Mouse (Mus musculus) MEL (cell line): Measurements from ENCODE around the gene Mcub.

Experiments used
- EP300 ChIP-seq, 2 experiments: IDR thresholded peaks; 2 replicates each; pipeline ENCODE4 v1.6.1; 2011; ENCODE audit warnings: improper control_type of control experiment in 2 of 2, low read length in 2 of 2, low read depth in 1 of 2, mild to moderate bottlenecking in 1 of 2
- GATA1 ChIP-seq: IDR thresholded peaks from 2 replicates; pipeline ENCODE4 v1.6.1; 2011; ENCODE audit warnings: low read depth, low read length, improper control_type of control experiment

- no peak for TF ChIP-seq EP300 (IDR thresholded peaks at IDR 0.05; ENCODE audit: low read depth in 1 of 2, low read length in 2 of 2)
- no peak for TF ChIP-seq GATA1
These were observed 90.1 kb downstream of the Mcub start for GRCm38 (mm10) chr3:129879913-129880312.
